Mouse (Mus musculus) natural killer cell, adult 2 months (primary cell): ENCODE results near the gene Dab2ip.

Source experiments
- DNase-seq, 2 experiments: peaks; one replicate each; pipeline ENCODE4 v3.0.0; 2022; ENCODE audit warnings: low spot score in 2 of 2

Gene Dab2ip

GRCm38 (mm10) chr2:35558826-35559550, 922 bp downstream of the Dab2ip start:
- no peak for DNase-seq

- DNase-seq = no peak
Measured at GRCm38 (mm10) chr2:35559551-35559835, 1.4 kb downstream of the Dab2ip start.

GRCm38 (mm10) chr2:35563722-35564121, 5.7 kb downstream of the Dab2ip start:
- no peak for DNase-seq

- DNase-seq = no peak
Measured at GRCm38 (mm10) chr2:35565051-35565836, 7.2 kb downstream of the Dab2ip start.

GRCm38 (mm10) chr2:35566957-35567693, 9.1 kb downstream of the Dab2ip start:
- DNase-seq = no peak

- no peak for DNase-seq
Measured at GRCm38 (mm10) chr2:35567694-35568149, 9.7 kb downstream of the Dab2ip start.

GRCm38 (mm10) chr2:35570743-35571142, 12.7 kb downstream of the Dab2ip start:
- no peak for DNase-seq

GRCm38 (mm10) chr2:35574643-35575042, 16.6 kb downstream of the Dab2ip start:
- DNase-seq = no peak

- no peak for DNase-seq
Measured at GRCm38 (mm10) chr2:35576675-35577074, 18.6 kb downstream of the Dab2ip start.

GRCm38 (mm10) chr2:35580111-35580510, 22.0 kb downstream of the Dab2ip start:
- DNase-seq = no peak

GRCm38 (mm10) chr2:35581501-35582340, 23.7 kb downstream of the Dab2ip start:
- DNase-seq = no peak

- DNase-seq = no peak
Measured at GRCm38 (mm10) chr2:35582341-35582941, 24.4 kb downstream of the Dab2ip start.

GRCm38 (mm10) chr2:35583406-35583805, 25.3 kb downstream of the Dab2ip start:
- no peak for DNase-seq

- DNase-seq = no peak
Measured at GRCm38 (mm10) chr2:35584011-35584410, 25.9 kb downstream of the Dab2ip start.

GRCm38 (mm10) chr2:35588368-35588767, 30.3 kb downstream of the Dab2ip start:
- no peak for DNase-seq

- DNase-seq = no peak
Measured at GRCm38 (mm10) chr2:35589385-35589784, 31.3 kb downstream of the Dab2ip start.

- DNase-seq = no peak
Measured at GRCm38 (mm10) chr2:35589800-35590199, 31.7 kb downstream of the Dab2ip start.

GRCm38 (mm10) chr2:35591961-35592724, 34.1 kb downstream of the Dab2ip start:
- no peak for DNase-seq

- DNase-seq = no peak
Measured at GRCm38 (mm10) chr2:35592725-35593392, 34.8 kb downstream of the Dab2ip start.

- DNase-seq = no peak
Measured at GRCm38 (mm10) chr2:35593889-35594288, 35.8 kb downstream of the Dab2ip start.
